8 mouse cellular contexts compared by ENCODE assay signal in genomic region chr19:25237492-25238040, GRCm38 (mm10). TPM values are rescaled to one million over a fixed set of nuclear protein-coding genes. Genes with fewer than 3 reads are reported as not detected.
DNase-seq lines count a peak whose midpoint lies in the region; ATAC-seq and TF ChIP-seq lines count a peak whose summit lies in the region.

No protein-coding gene starts in this region.

- H3K27me3 ChIP-seq in heart, adult 2 months (ENCODE audit: control insufficient read depth, insufficient read depth, low read length) = no peaks in the 10 kb centered on the region; the same call in 1 of the 2 replicates
- no peaks in the 10 kb centered on the region for H3K27me3 ChIP-seq in kidney, adult 2 months (replicated peaks; ENCODE audit: control insufficient read depth, insufficient read depth, low read length)
- peaks cover 13% of the 10 kb centered on the region for H3K27me3 ChIP-seq in limb, embryonic 14.5 days (ENCODE audit: control insufficient read depth, insufficient read depth, low read length)
- peaks cover 54% of the 10 kb centered on the region for H3K27me3 ChIP-seq in myocyte (ENCODE audit: control insufficient read depth, insufficient read depth, insufficient read length)

- TF ChIP-seq CTCF in heart, adult 2 months (IDR thresholded peaks at IDR 0.05) = peak; percentile 62
- TF ChIP-seq CTCF in kidney, adult 2 months (conservative IDR thresholded peaks at IDR 0.05; ENCODE audit: insufficient read depth, insufficient read length, low read depth, low read length) = peak; percentile 44

- no peak for ATAC-seq in limb, embryonic 14.5 days (ENCODE audit: low FRiP score, low read depth)

- intact Hi-C loops in heart, adult 2 months (cut with DNase I) = loop anchor here (5.0 kb wide), 1 partner anchor 40 kb away; no protein-coding TSS in a partner anchor

- H3K9ac ChIP-seq in heart, adult 2 months (ENCODE audit: low read depth, low read length) = peak overlapping the region; percentile 65
- H3K9ac ChIP-seq in limb, embryonic 14.5 days (ENCODE audit: low read depth, low read length, severe bottlenecking) = peak overlapping the region; percentile 58

- WGBS in heart, adult 2 months = 2% methylated on average over 35 of the region's 35 CpGs
- 2% methylated on average over 35 of the region's 35 CpGs for WGBS in kidney, adult 2 months
- under 1% methylated on average over 25 of the region's 35 CpGs for whole genome bisulfite sequencing in limb, embryonic 14.5 days

- H3ac ChIP-seq in myocyte (ENCODE audit: control insufficient read depth, insufficient read length) = no peak overlapping the region

- peak overlapping the region; percentile 68 for H3K27ac ChIP-seq in heart, adult 2 months
- peak overlapping the region; percentile 59 for H3K27ac ChIP-seq in kidney, adult 2 months (ENCODE audit: insufficient read depth, low read depth, low read length)
- no peak overlapping the region for H3K27ac ChIP-seq in limb, embryonic 14.5 days (replicated peaks; ENCODE audit: low read depth, low read length)

- H3K9me3 ChIP-seq in limb, embryonic 14.5 days (ENCODE audit: control insufficient read depth, low read length) = no peaks in the 10 kb centered on the region

- no peaks in the 10 kb centered on the region for H3K79me2 ChIP-seq in heart, adult 2 months (replicated peaks; ENCODE audit: control insufficient read depth, insufficient read depth, low read length)
- H3K79me2 ChIP-seq in myocyte (ENCODE audit: control insufficient read depth, insufficient read depth) = no peaks in the 10 kb centered on the region

- no peaks in the 10 kb centered on the region; the same call in 1 of the 2 replicates for H3K4me1 ChIP-seq in heart, adult 2 months (ENCODE audit: control insufficient read depth, insufficient read depth, low read length)
- 0 out of 2 replicates have a peak, but pooled peaks cover under 1% of the 10 kb centered on the region for H3K4me1 ChIP-seq in kidney, adult 2 months (ENCODE audit: control insufficient read depth, insufficient read depth, low read length)
- no peaks in the 10 kb centered on the region; the same call in 1 of the 2 replicates for H3K4me1 ChIP-seq in limb, embryonic 14.5 days (ENCODE audit: control insufficient read depth, insufficient read depth, low read length)

- no peak for TF ChIP-seq EP300 in heart, adult 2 months (IDR thresholded peaks at IDR 0.05; ENCODE audit: insufficient read depth, low read depth, low read length)

- peak overlapping the region; percentile 56 for H3K4me3 ChIP-seq in heart, adult 2 months
- H3K4me3 ChIP-seq in kidney, adult 2 months (ENCODE audit: insufficient read depth, low read depth, low read length) = peak overlapping the region; percentile 67
- peak overlapping the region; percentile 70 for H3K4me3 ChIP-seq in limb, embryonic 14.5 days (replicated peaks; ENCODE audit: low read length)
- H3K4me3 ChIP-seq in myocyte = no peak overlapping the region

- peak overlapping the region; percentile 99 for H3K4me2 ChIP-seq in limb, embryonic 14.5 days (replicated peaks; ENCODE audit: low read depth, low read length, severe bottlenecking)
- peak overlapping the region; percentile 66 for H3K4me2 ChIP-seq in myocyte (ENCODE audit: low read depth)

- H3K36me3 ChIP-seq in heart, adult 2 months (ENCODE audit: control insufficient read depth, insufficient read depth, low read length) = no peaks in the 10 kb centered on the region
- no peaks in the 10 kb centered on the region for H3K36me3 ChIP-seq in kidney, adult 2 months (ENCODE audit: control insufficient read depth, insufficient read depth, low read length)
- H3K36me3 ChIP-seq in limb, embryonic 14.5 days (ENCODE audit: control insufficient read depth, insufficient read depth, low read length) = no peaks in the 10 kb centered on the region
- no peaks in the 10 kb centered on the region for H3K36me3 ChIP-seq in myocyte (ENCODE audit: control insufficient read depth, insufficient read depth)

- no peak for TF ChIP-seq POLR2A in heart, adult 2 months (IDR thresholded peaks at IDR 0.05; ENCODE audit: insufficient read depth, low read depth, low read length)
- TF ChIP-seq POLR2A in kidney, adult 2 months (IDR thresholded peaks at IDR 0.05; ENCODE audit: low read depth, low read length) = no peak
- TF ChIP-seq POLR2A in limb, embryonic 14.5 days (IDR thresholded peaks at IDR 0.05; ENCODE audit: borderline replicate concordance, extremely low read depth, insufficient read depth, insufficient read length) = no peak
- TF ChIP-seq POLR2A in myocyte (IDR thresholded peaks at IDR 0.05; ENCODE audit: insufficient read length, low read depth) = no peak

- peak; percentile 4 to 66 for DNase-seq in adrenal gland, adult (ENCODE audit: inconsistent age in 2 of 2, low spot score in 1 of 2)
- no peak for DNase-seq in adrenal gland, adult 8-10 months
- DNase-seq in embryo, embryonic 11 days = peak; percentile 79
- DNase-seq in heart, adult 2 months = peak; percentile 59 to 60
- DNase-seq in kidney, adult 2 months = peak; percentile 80
- no peak for DNase-seq in limb, embryonic 14.5 days (ENCODE audit: low spot score)
- DNase-seq in testis, postnatal 10 days (ENCODE audit: low spot score) = peak; percentile 83

TF ChIP-seq in myocyte, 11 proteins besides CTCF, POLR2A, EP300 and RAD21:
- TF ChIP-seq MAX (IDR thresholded peaks at IDR 0.05; ENCODE audit: low read depth) (no peak), USF1 (IDR thresholded peaks at IDR 0.05; ENCODE audit: low read depth) (no peak), TCF3 (IDR thresholded peaks at IDR 0.05; ENCODE audit: insufficient read length, low read depth) (no peak), MYOD1 (IDR thresholded peaks at IDR 0.05; ENCODE audit: control insufficient read depth in 1 of 3, insufficient read length in 2 of 3, low read depth in 2 of 3) (no peak), E2F4 (IDR thresholded peaks at IDR 0.05; ENCODE audit: insufficient read depth) (no peak), MYOG (IDR thresholded peaks at IDR 0.05; ENCODE audit: control insufficient read depth in 1 of 3, insufficient read depth in 1 of 3, insufficient read length in 2 of 3, low read depth in 2 of 3) (no peak), CEBPB (IDR thresholded peaks at IDR 0.05; ENCODE audit: insufficient read depth, poor library complexity, severe bottlenecking) (no peak), POLR2AphosphoS2 (IDR thresholded peaks at IDR 0.05; ENCODE audit: insufficient read length, low read depth) (no peak), SRF (IDR thresholded peaks at IDR 0.05; ENCODE audit: control insufficient read depth, insufficient read length, low read depth) (no peak), TCF12 (IDR thresholded peaks at IDR 0.05; ENCODE audit: insufficient read depth, poor library complexity, severe bottlenecking) (no peak)

RNA-seq across cellular contexts. Expression of gene Kank1, which starts 0.8 kb away (rescaled TPM):
- 10 to 100 TPM in 3 of 4 experiments, 1 to 10 TPM in 1; 8.9 to 18.6 (median 16.8) TPM for total RNA-seq in adrenal gland, adult 8-10 months (2022)
- total RNA-seq in heart, adult 2 months (2021) = 10 to 100 TPM; 37.2 to 37.3 TPM
- polyA plus RNA-seq in heart, adult 2 months (2012; rRNA removed) = 43.9 and 67.9 TPM in 2 replicates
- 56.0 and 68.7 TPM in 2 replicates for polyA plus RNA-seq in kidney, adult 2 months (2012; rRNA removed)
- polyA plus RNA-seq in limb, embryonic 14.5 days (2012; rRNA removed) = 38.2 and 51.3 TPM in 2 replicates
- 26.0 and 35.5 TPM in 2 replicates for polyA plus RNA-seq in limb, embryonic 14.5 days (2014; fragmentation: Nextera tagmentation; extraction: Ambion mirVana)
- 4.3 TPM for polyA plus RNA-seq in myocyte (2012; fragmentation: generic; extraction: Trizol)

Comparison
In these comparisons a context has a peak if more than half of its experiments do, and no peak if none do; other contexts are left out.
1. DNase-seq: peak in adrenal gland, adult (2 of 2), embryo, embryonic 11 days (single experiment), heart, adult 2 months (2 of 2), kidney, adult 2 months (single experiment) and testis, postnatal 10 days (single experiment); none in adrenal gland, adult 8-10 months (single experiment) and limb, embryonic 14.5 days (single experiment).